Mouse (Mus musculus) lung, postnatal 0 days (tissue): ENCODE data around the gene Sipa1l3.

ENCODE experiments used
- CTCF ChIP-seq: IDR thresholded peaks from 2 replicates; pipeline ENCODE4 v1.5.1; 2016; ENCODE audit warnings: antibody characterized with exemption, mild to moderate bottlenecking
- EP300 ChIP-seq: IDR thresholded peaks from 2 replicates; pipeline ENCODE4 v1.6.1; 2016; ENCODE audit warnings: antibody characterized with exemption, mild to moderate bottlenecking, control low read depth

GRCm38 (mm10) chr7:29432947-29433553, 85.4 kb downstream of the Sipa1l3 start:
- TF ChIP-seq CTCF (no peak), EP300 (no peak)
